Mouse (Mus musculus): Measurements from ENCODE around the gene Coro1c.

Coro1c gene

DNA sequence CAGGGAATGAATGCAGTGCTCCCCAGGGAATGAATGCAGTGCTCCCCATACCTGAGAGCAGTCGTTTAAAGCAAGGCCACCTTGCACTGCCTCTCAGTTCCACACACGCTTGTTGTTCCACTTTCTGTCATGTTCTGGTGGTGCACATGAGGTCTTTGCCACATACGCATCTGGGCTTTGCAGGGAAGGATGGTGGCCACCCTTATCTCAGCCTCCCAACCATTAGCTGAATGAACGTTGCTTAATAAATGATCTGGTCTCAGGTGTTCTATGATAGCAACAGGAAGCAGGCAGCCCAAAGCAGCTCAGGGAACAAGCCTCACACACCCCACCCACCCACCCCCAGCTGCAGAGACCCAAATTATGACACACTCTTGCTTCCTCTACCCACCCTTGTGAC is 16.1 kb upstream of the Coro1c start:
- no peak for DNase-seq (ENCODE audit: low spot score)

DNA sequence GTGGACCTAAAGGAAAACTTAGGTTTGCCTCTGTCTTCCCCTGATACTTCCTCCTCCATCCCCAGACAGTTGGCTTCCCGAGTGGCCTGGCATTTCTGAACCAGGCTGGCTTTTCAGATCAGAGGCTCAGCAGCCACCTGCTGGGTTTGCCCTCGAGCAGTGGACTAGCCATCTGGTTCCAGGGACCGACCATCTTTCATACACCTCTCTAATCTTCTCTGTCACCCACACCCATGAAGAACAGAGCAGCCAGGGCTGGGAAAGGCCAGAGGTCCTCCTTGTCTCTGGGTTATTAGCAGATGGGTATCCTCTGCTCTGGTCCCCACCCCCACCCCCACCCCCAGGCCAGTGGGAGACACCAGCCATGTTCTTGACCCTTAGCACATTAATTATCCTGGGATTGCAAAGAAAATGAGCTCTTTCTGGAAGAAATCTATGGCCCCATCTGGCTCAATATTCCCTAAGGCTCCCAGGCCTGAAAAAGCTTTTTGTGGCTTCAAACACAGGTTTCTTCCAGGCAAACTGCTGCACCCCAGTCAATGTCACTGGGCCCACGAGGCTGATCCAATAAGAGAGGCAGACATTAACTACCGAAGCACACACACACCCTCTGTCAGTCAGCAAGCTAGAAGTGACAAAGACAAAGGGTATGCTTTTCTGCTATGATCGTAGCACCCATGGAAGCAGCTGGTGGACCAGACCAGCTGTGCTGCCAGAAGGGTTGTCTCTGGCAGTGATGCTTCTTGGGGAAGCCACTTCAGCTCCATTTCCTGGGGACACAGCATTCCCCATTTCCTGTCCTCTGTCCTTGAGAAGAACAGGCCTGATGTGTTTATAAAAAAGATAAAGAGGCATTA is 13.0 kb upstream of the Coro1c start:
- no peak for DNase-seq (ENCODE audit: low spot score)

DNA sequence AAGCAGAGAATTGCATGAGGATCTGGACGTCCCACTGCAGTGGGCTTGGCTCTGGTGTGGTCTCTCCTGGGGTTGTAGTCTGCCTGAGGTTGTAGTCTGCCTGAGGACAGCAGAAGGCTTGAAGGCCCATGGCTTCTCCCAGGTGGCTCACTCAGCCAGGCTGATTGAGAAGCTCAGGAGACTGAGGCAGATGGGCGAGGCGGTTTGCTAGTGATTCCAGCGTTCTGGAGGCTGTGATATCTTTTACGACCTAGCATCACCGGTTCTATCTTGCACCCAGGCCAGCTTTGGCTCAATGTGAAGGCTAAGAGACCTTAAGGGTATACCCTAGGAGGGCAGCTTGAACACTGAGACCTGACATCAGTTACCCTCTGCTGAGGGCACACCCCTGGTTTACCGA is 10.5 kb upstream of the Coro1c start:
- no peak for DNase-seq (ENCODE audit: low spot score)

DNA sequence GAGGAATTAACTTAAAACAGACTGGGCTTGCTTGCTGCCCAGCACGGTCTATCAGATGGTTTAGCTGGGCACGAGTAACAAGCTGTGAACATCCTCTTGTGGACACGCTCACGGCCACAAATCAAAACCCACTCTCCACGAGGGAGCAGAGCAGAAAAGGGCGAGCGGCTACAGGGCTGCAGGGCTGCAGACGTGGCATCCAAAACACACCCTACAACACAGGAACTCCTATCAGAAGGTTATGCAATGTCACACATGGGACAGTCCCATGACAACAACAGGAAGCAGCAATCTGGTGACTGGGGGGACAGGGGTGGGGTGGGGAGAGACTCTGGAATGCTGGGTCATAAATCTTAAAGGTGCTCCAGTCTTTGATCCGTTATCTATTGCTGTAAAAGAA is 10.1 kb upstream of the Coro1c start:
- no peak for DNase-seq (ENCODE audit: low spot score)

DNA sequence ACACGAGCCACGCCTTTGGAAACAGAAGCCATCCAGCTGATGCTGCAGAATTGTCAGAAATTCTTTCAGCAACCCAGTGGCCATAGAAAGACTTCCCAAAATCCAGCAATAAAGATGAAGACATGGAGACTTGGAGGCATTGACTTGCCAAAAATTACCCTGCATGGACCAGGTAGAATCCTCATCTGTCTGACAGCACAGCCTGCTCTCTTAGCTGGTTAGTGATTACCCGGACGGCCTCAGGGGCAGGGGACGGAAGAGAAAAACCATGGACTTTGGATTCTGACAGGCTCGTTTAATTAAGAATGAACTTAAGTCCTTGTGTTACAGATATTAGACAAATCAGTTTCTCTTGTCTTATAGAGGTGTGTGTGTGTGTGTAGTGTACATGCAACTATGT is 2.1 kb upstream of the Coro1c start:
- no peak for DNase-seq (ENCODE audit: low spot score)

DNA sequence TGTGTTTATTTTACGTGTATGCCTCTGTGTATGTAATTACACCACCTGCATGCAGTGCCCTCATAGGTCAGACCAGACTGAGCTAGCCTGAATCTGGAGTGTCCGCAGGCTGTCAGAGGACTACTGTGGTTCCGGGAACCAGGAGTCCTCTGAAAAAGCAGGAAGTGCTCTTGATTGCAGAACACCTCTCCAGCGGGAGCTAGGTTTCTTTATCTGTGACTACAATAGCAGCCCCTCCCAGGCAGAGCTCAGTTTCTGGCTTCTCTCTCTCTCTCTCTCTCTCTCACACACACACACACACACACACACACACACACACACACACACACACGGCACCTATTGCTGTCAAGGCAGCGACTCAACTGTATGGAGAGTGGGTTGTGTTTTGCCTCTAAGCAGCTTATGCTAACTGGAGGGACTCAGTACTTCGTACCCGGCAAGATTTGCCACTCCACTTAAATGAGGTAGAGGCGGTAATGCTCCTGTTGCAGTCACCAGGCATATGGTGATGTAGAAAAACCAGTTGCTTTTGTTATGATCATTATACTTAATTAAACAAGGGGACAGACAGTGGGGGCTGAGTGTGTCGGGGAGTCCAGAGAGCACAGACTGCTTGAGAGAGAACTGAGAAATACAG is 1.6 kb upstream of the Coro1c start:
- no peak for DNase-seq (ENCODE audit: low spot score)

DNA sequence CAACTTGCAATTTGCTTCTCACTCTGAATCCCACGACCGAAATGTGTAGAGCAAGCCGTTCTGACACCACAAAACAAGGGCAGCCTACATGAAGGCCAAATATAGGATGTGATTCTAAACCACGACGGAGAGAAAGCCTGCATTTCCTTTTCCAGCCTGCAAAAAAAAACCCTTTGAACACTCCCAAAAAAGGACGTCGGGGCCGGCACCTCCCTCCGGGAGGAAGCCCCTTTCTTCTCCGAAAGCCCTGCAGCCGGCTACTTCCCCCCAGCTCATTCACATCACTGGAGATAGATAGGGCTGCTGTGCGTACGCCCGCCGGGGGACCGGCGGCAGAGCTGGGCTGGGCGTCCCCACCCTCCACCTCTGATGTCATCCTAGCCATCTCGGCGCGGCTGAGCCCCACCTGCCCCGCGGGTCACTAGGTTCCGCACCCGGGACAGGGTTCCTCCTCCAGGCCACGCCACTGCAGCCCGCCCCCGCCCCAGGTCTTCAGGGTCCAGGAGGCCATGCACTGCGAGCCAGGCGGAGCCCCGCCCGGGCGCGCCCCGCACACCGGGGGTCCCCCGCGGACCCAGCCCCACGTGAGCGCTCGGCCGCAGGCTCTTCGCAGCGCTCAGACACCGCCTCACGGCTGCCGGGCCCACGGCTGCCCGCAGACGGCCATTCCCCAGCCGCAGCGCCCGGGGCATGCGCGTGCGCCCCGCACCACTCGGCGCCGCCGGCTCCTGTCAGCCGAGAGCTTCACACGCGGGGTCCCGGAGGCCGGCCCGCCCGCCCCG is 581 bp downstream of the Coro1c start:
- DNase-seq (ENCODE audit: low spot score): no peak

DNA sequence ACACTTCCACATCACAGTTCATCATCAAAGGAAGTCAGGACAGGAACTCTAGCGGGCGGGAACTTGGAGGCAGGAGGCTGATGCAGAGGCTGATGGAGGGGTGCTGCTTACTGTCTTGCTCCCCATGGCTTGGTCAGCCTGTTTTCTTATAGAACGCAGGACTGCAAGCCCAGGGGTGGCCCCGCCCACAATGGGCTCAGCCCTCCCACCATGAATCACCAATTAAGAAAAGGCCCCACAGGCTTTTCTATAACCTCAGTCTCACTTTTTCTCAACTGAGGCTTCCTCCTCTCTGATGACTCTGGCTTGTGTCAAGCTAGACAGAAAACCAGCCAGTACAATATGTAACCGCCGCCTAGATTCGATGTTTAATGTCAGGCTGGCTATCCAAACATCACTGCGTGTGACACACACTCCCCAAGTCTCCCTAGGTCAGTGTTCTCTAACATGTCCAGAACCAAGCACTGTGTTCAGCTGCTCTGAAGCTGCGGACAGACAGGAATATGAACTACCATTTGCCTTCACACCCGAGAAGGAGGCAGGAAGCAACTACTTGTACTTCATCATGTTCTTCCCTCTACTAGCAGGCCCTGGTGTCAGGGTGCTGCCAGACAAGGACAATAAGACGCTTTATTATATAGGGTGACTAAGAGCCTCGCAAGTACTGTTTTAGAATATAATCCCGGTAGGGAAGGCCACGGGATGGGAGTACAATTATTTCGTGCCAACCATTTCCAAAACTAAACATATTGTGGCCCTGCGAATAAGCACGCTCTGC is 1.4 kb downstream of the Coro1c start:
- no peak for DNase-seq (ENCODE audit: low spot score)

DNA sequence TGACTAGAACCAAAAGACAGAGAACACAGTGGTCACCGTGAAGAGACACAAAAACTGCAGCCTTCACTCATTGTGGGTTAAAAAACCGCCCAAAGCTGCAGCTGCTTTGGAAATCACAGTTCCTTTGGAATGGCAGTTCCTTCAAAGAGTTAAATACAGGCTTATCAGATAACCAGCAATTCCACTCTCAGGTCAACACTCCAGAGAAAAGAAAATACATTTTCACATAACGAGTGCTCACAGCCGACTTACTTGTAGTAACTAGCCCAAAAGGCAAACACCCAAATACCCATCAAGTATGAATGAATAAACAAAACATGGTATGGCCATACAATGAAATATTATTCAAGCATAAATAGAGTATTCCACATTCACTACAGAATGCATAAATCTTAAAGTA is 3.6 kb downstream of the Coro1c start:
- DNase-seq (ENCODE audit: low spot score): no peak

DNA sequence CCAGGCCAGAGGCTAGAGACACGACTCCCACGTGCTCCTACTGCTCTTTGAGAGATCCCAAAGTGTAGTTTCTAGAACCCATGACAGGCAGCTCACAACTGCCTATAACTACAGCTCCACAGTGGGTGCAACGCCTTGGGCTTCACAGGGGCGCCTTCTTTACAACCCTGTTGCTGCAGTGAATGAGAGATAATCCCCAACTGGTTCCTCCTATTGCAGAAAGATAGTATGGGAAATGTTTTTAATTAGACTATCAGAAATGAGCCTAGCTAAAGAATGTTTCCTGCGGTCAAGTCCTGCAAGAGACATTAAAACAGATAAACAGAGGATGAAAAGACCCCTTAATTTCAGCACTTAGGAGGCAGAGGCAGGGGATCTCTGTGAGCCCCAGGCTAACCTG is 5.6 kb downstream of the Coro1c start:
- DNase-seq (ENCODE audit: low spot score): no peak

DNA sequence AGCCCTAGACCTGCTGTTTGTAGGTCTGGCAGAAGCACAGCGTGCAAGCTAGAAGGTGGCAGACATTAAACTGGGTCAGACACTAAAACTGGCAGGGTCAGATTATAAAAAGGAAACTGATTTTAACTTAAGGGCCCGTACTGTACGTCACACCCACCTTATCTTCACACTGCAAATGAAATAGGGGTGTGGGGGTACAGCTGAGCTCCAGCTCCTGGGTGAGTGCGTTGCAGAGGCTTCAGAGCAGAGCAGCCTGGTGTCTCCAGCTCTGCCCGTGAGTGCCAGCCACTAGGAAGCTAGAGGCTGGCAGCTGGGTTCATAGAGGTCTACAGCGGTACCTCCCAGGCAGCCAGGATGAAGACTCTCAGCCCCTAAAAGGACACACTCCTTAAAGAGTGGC is 6.5 kb downstream of the Coro1c start:
- no peak for DNase-seq (ENCODE audit: low spot score)

DNA sequence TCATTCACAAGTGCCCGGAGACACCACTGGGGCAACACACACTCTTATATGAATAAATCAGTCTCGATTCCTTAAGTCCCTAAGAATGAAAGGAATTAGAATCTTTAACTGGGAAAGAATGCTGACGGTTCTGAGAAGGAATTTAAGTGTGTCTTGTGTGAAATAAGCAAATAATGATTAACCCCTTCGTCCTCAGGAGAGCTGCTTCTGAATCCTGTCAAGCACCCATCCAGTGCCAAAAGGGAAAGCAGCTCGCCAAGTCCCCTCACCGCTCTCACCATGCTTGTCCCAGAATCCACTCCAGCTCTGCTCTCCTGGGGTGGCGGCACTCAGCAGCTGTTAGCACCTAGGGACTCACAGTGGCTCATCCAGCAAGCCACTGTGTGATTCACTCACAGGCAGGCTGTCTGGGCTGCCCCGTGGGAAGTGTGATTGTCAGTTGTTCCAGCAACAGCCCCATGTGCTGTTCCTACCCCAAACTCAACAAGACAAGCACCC is 7.4 kb downstream of the Coro1c start:
- no peak for DNase-seq (ENCODE audit: low spot score)

DNA sequence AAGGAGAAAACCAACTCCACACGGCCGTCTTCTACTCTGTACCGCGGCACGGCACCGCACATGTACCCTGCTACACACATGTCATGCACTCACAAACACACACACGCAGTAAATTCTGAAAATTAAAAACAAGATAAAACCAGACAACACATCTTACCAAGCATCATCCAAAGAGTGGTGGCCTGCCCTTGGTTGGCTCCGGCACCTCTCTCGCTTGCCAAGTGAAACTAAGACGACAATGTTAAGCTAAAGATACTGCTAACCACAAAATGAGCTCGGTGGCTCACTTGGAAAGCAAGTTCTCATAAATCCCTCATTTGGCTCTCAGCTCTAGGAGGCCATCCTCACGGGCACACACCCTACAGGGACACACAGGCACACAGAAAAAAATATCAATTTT is 9.0 kb downstream of the Coro1c start:
- DNase-seq (ENCODE audit: low spot score): no peak

DNA sequence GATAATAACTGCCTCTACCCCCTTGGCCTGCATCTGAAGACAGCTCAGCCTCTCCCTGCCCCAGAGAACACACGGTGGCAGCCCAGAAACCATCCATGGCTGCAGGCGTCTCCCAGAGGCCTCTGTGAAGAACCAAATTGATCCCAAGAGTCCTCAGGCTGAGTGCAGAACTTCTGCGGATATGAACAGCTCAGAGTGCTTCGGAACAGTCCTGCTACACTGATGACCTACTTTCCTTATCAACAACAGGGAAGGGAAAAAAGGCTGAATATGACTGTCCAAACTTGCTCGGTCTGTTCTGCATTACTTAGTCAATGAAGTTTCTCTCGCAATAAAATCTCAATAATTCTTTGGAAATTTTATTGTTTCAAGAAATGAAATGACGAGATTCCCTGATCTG is 16.6 kb downstream of the Coro1c start:
- DNase-seq (ENCODE audit: low spot score): no peak

DNA sequence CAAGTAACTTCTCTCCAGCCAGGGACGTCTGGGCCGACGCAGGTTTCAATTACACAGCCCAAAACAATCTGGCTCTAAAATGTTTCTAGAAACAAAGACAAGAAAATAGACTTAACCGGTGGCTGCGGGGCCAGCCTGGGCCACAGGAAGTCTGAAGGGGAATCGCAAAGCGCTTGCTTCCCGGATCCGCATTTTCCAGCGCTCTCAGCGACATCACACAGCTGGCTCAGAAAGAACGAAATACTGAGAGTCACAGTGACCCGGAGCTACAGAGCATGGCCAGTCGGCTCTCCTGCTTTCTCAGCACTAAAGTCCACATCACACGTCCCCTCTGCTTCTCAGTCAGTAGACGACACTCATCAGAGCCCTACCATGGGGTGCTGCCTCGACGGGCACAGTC is 17.7 kb downstream of the Coro1c start:
- DNase-seq (ENCODE audit: low spot score): no peak

DNA sequence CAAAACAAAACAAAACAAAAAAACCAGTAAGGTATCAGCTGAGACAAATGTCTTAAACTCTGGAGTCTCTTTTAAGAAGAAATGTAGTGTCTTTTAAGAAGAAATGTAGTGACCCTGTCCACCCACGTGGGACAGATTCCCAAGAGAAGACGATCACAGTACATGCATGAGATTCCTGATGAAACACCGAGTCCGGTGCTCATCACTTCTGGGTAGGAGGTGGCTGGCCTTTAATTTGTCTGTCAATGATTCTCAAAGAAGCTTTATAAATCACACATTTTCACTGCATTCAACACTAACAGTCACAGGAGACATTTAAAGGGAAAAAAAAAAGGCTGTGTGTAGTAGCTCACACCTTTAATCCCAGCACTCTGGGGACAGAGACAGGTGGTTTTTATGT is 18.6 kb downstream of the Coro1c start:
- DNase-seq (ENCODE audit: low spot score): no peak

DNA sequence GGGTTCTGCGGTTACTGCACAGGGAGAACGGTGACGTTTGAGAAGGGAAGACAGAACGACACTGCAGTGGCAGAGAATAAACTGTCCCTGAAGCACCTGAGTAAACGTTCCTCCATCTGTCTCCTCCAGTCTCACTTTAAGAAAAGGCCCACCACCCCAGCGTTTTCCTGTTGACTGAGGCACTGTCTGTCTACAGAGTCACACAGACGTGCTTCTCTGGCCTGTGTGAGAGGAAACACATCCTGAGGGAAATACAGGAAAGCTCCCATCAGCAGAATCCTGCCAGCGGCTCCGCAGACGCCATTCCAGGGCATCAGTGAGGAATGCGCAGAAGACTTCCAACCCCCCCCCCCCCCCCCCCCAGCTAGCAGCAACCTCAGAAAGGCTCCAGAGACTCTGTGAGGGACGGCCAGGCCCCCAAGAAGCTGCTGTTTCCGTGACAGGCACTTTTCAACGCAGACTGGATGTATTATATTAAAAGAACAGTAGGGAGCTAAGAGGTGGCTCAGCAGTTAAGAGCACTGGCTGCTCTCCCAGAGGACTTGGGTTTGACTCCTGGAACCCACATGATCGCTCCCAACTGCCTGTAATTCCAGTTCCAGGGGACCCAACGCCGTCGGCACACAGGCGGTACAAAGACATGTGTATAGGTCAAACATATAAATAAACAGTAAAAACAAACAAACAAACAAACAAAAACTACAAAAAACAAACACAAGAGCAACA is 19.2 kb downstream of the Coro1c start:
- no peak for DNase-seq (ENCODE audit: low spot score)

DNA sequence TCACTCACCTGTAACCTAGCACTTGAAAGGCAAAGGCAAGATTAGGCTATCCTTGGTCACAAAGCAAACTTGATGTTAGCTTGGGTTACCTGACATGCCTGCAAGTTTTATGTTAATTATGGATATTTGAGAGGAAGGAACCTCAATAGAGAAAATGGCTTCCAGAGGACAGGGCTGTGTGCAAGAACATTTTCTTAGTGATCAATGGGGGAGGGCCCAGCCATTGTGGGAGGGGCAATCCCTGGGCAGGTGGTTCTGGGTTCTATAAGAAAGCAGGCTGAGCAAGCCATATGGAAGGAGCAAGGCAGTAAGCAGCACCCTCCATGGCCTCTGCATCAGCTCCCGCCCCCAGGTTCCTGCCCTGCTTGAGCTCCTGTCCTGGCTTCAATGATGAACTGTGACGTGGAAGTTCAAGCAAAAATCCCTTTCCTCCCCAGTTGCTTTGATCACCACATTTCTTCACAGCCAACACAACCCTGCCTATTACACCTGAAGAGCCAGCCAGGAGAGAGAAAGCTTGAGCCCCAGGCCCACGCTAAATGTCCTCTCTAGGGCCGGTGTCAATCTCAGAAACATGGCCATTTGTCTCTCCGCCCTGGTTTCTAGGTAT is 20.3 kb downstream of the Coro1c start:
- DNase-seq (ENCODE audit: low spot score): no peak

DNA sequence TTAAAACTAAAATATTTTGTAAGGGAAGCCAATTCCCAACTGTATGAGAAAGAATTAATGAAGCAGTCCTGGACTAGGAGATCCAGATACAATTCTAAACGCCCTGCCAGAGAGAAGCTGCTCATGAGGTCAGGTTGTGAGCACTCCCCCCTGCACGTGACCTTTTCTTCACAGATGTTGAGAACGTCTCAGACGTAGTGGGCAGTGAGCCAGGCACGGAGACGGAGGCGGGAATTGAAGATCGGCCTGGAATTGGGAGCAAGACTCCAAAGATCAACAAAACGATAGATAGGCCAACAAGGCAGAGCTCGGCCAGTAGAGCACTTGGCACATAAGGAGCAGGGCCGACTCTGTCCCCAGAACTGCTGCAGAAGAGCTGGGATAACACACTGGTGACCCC is 21.4 kb downstream of the Coro1c start:
- DNase-seq (ENCODE audit: low spot score): no peak

DNA sequence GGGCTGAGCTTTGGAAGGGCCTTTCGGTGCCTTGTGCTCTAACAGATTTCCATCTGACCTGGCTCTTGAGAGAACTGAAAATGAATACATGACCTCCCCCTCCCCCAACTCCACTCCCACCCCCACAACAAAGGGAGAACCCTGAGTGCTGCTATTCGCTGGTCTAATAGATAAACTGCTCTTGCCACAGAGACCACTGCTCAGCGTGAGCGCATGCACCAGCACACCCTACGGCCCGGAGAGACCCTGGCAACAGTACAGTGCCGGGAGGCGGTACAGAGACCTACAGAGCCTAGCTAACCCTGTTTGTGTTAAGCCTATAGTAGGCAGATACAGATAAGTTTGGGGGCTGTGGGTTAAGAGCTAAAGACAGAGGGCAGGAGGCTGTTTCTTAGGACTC is 22.9 kb downstream of the Coro1c start:
- DNase-seq (ENCODE audit: low spot score): no peak

DNA sequence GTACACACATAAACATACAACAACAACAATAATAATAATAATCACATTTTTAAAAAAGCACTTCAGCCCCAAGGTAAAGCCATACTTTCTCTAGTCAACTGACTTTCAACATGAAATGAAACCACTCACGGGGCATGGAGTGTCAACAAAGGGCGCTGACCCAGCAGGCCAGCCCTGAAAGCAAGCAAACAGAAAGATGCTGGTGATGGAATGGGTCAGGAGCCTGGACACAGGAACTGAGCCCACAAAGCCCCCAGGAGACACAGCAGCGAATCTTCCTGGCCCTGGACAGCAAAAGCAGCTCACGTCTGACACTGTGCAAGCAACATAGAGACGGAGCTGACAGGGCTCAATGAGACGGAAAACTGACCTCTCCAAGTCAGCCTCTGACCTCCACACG is 23.8 kb downstream of the Coro1c start:
- no peak for DNase-seq (ENCODE audit: low spot score)
